Mouse (Mus musculus) hindbrain, postnatal 0 days (tissue): ENCODE measurements around the gene Man2a2. TPM values are rescaled to one million over a fixed set of nuclear protein-coding genes. Genes with fewer than 3 reads are reported as not detected.

ENCODE experiments used
- ATAC-seq: fragments of 200-750 bp; cut with Nextera tagmentation; 2 replicates; pipeline ENCODE4 v1.8.0; 2017; ENCODE audit warnings: mild to moderate bottlenecking, moderate TSS enrichment, moderate library complexity
- DNase-seq: peaks from one replicate; pipeline ENCODE4 v3.0.0-alpha.2; 2015; ENCODE audit warnings: low spot score
- H3K27ac ChIP-seq: fragments of 300-500 bp; sonication (generic); 2 replicates; pipeline ENCODE4 v1.5.1; 2014; ENCODE audit warnings: mild to moderate bottlenecking
- H3K27me3 ChIP-seq: fragments of 300-500 bp; sonication (generic); 2 replicates; pipeline ENCODE4 v1.6.1; 2014; ENCODE audit warnings: low read length, mixed read lengths; ENCODE audit not compliant: insufficient read depth
- H3K36me3 ChIP-seq: fragments of 300-500 bp; sonication (generic); 2 replicates; pipeline ENCODE4 v1.6.1; 2014; ENCODE audit warnings: low read length, mixed read lengths; ENCODE audit not compliant: insufficient read depth
- H3K4me1 ChIP-seq: fragments of 300-500 bp; sonication (generic); 2 replicates; pipeline ENCODE4 v1.6.1; 2014; ENCODE audit warnings: antibody characterized with exemption, low read length, mixed read lengths; ENCODE audit not compliant: insufficient read depth
- H3K4me2 ChIP-seq: fragments of 300-500 bp; sonication (generic); 2 replicates; pipeline ENCODE4 v1.6.1; 2014; ENCODE audit warnings: low read depth, mild to moderate bottlenecking, low read length, moderate library complexity, mixed read lengths
- H3K4me3 ChIP-seq: fragments of 300-500 bp; sonication (generic); 2 replicates; pipeline ENCODE4 v1.5.1; 2014; ENCODE audit warnings: low read length
- H3K9ac ChIP-seq: fragments of 300-500 bp; sonication (generic); replicated peaks from 2 replicates; pipeline ENCODE4 v1.6.1; 2014; ENCODE audit warnings: mild to moderate bottlenecking, low read length, moderate library complexity, mixed read lengths
- H3K9me3 ChIP-seq: fragments of 300-500 bp; sonication (generic); 2 replicates; pipeline ENCODE4 v1.6.1; 2016; ENCODE audit warnings: low read length, mixed read lengths
- CTCF ChIP-seq: IDR thresholded peaks from 2 replicates; pipeline ENCODE4 v1.5.1; 2016; ENCODE audit warnings: antibody characterized with exemption, control low read depth, low read depth
- WGBS: fragments of 180-500 bp; shearing (Covaris S2); extraction: QIAGEN DNeasy Blood & Tissue Kit; methylation state at CpG from one replicate; pipeline ENCODE4 v1.1.7; 2014; 5-methylcytosine and 5-hydroxymethylcytosine counted together
- polyA plus RNA-seq: library from polyadenylated mRNA; unstranded; fragments of >200 nt; fragmentation: Nextera tagmentation; extraction: Ambion mirVana; gene quantifications from 2 replicates; pipeline ENCODE4 v1.2.1, GENCODE M21; 2015
- total RNA-seq: library from RNA; depleted of rRNA; stranded (reverse); fragments of >200 nt; gene quantifications from 2 replicates; pipeline ENCODE4 v1.2.3, GENCODE M21; 2014

Gene Man2a2
- total and polyA plus RNA-seq, 2 experiments from 2014 or later = 15.7 to 61.3 TPM

GRCm38 (mm10) chr7:80347670-80348586 lies 23.2 kb downstream of the Man2a2 start:
- no peaks in the 10 kb centered on the region for H3K27me3 ChIP-seq
- ATAC-seq (no peak), DNase-seq (no peak)
- H3K9ac ChIP-seq = no peak overlapping the region
- H3K27ac ChIP-seq = peak overlapping the region; percentile 41; the same call in 1 of the 2 replicates
- no peaks in the 10 kb centered on the region for H3K9me3 ChIP-seq
- peaks cover 19% of the 10 kb centered on the region; the same call in 1 of the 2 replicates for H3K36me3 ChIP-seq
- H3K4me3 ChIP-seq = no peak overlapping the region
- 60% methylated on average over 13 of the region's 13 CpGs for WGBS
- no peak overlapping the region for H3K4me2 ChIP-seq
- peaks cover 6% of the 10 kb centered on the region; the same call in 1 of the 2 replicates for H3K4me1 ChIP-seq
- no peak for TF ChIP-seq CTCF

GRCm38 (mm10) chr7:80346830-80347229 lies 24.3 kb downstream of the Man2a2 start:
- DNase-seq = no peak
- no peak for TF ChIP-seq CTCF
- Histone ChIP-seq H3K4me2 (no peak overlapping the region), H3K27me3 (no peaks in the 10 kb centered on the region), H3K4me3 (no peak overlapping the region), H3K9ac (no peak overlapping the region), H3K4me1 (peaks cover 6% of the 10 kb centered on the region; the same call in 1 of the 2 replicates), H3K27ac (no peak overlapping the region), H3K9me3 (no peaks in the 10 kb centered on the region), H3K36me3 (peaks cover 15% of the 10 kb centered on the region; the same call in 1 of the 2 replicates)
- ATAC-seq = no peak
- 79% methylated on average over 5 of the region's 5 CpGs for WGBS

DNA sequence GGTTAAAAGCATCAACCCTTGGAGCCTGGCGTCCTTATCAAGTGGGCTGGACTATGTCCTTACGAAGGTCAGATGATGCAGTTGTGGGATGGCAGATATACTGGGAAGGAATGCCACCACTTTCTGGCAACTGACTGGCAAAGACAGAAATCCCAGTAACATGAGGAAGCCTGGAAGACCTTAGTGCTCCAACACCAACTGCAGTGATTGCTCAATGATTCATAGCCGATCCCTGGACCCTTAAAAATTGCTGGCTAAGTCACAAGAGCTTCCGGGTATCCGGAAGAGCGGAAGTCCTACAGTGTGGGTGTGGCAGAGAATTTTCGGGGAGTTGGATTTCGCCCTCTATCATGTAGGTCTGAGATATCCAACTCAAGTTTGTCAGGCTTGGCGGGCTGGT lies 25.0 kb downstream of the Man2a2 start:
- Histone ChIP-seq H3K9me3 (no peaks in the 10 kb centered on the region), H3K36me3 (peaks cover 10% of the 10 kb centered on the region; the same call in 1 of the 2 replicates), H3K27ac (no peak overlapping the region), H3K9ac (no peak overlapping the region), H3K4me1 (peaks cover 6% of the 10 kb centered on the region; the same call in 1 of the 2 replicates), H3K4me3 (no peak overlapping the region), H3K27me3 (no peaks in the 10 kb centered on the region), H3K4me2 (no peak overlapping the region)
- ATAC-seq (no peak), DNase-seq (no peak)
- TF ChIP-seq CTCF = no peak
- WGBS = 97% methylated on average over 9 of the region's 9 CpGs

DNA sequence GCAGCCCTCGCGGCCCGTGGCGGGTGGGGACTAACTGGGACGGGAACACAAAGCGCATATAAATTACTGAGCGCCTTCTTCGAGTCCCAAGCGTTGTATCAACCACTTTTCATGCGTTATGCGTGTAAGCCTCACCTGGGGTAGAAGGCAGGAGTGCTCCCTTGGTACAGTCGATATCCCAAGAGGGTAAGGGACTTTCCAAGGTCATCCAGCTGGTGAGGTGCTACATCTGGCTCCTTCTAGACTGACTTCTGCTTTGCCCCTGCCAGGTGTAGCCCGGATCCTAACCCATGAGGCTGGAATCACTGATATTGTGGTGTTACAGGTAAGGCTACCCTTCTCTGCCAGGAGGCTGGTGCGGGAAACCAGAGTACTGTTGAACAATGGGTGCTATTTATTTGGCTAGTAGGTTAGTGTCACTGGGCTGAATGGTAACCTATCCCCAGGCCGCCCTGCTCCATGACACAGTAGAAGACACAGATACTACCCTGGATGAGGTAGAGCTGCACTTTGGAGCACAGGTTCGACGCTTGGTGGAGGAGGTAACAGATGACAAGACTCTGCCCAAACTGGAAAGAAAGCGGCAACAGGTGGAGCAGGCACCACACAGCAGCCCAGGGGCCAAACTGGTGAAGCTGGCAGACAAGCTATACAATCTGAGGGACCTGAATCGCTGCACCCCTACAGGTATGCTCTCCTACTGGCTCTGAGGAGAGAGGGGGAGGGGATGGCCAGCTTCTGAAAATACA lies 27.7 kb downstream of the Man2a2 start:
- H3K27me3 ChIP-seq = no peaks in the 10 kb centered on the region
- ATAC-seq (no peak), DNase-seq (no peak)
- H3K27ac ChIP-seq = peak overlapping the region; percentile 64
- H3K36me3 ChIP-seq = no peaks in the 10 kb centered on the region
- peak overlapping the region; percentile 53 for H3K9ac ChIP-seq
- H3K9me3 ChIP-seq = no peaks in the 10 kb centered on the region
- no peak for TF ChIP-seq CTCF
- H3K4me2 ChIP-seq = peak overlapping the region; percentile 61
- WGBS = 27% methylated on average over 19 of the region's 19 CpGs
- peak overlapping the region; percentile 39 for H3K4me3 ChIP-seq
- H3K4me1 ChIP-seq = peaks cover 6% of the 10 kb centered on the region; the same call in 1 of the 2 replicates

DNA sequence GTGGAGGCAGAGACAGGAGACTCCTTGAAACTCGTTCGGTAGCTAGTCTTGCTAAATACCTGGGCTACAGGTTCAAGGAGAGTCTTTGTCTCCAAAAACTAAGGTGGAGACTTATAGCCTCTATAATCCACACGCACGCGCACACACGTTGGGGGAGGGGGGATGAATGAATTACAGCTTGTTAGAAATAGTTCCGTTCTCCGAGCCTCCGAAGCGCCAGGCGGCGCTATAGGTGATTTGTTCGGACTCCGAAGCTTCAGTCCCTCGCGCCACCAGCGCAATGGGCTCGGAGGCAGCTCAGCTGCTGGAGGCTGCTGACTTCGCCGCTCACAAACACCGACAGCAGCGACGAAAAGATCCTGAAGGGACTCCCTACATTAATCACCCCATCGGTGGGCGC lies 28.3 kb downstream of the Man2a2 start, which contains the start of gene Hddc3:
Hddc3 (plus strand) TSS at position 247 of the 400 bp plus-strand sequence.
- WGBS = 1% methylated on average over 25 of the region's 25 CpGs
- peak; percentile 91 for TF ChIP-seq CTCF
- Histone ChIP-seq H3K9ac (peak within 1 kb of the TSS; percentile 53), H3K4me1 (peaks cover 6% of the 10 kb centered on the region; the same call in 1 of the 2 replicates), H3K4me3 (peak within 1 kb of the TSS; percentile 39), H3K36me3 (no peaks in the 10 kb centered on the region), H3K9me3 (no peaks in the 10 kb centered on the region), H3K4me2 (peak within 1 kb of the TSS; percentile 61), H3K27me3 (no peaks in the 10 kb centered on the region), H3K27ac (peak within 1 kb of the TSS; percentile 64)
- ATAC-seq (peak; percentile 55), DNase-seq (peak; percentile 99)

DNA sequence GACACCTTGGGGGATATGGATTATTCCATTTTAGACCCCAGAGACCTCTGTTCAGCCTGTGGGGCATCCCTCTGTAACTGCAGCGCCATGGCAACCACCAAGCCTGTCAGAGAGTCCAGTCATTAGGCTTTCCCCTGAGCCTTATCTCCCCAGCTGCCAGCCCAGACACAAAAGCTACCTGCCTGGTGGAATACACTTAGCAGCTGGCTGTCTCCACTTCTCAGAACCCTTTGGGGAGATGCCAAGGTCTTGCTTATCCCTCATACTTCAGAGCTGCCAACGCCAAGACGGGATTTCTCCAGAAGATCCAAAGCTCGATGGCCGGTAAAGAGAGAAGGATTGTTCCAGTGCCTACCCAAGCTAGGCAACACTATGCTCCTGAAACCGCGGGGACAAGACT lies 29.4 kb downstream of the Man2a2 start:
- no peak for TF ChIP-seq CTCF
- Histone ChIP-seq H3K9me3 (no peaks in the 10 kb centered on the region), H3K4me1 (peaks cover 6% of the 10 kb centered on the region; the same call in 1 of the 2 replicates), H3K4me2 (no peak overlapping the region), H3K27me3 (no peaks in the 10 kb centered on the region), H3K4me3 (no peak overlapping the region), H3K36me3 (peaks cover 5% of the 10 kb centered on the region; the same call in 1 of the 2 replicates), H3K27ac (no peak overlapping the region; the same call in 1 of the 2 replicates), H3K9ac (no peak overlapping the region)
- no peak for ATAC-seq
- WGBS = 63% methylated on average over 7 of the region's 7 CpGs
- no peak for DNase-seq
